Mouse (Mus musculus) c-Kit-negative CD71-positive TER-119-positive erythroid progenitor cells, embryonic 14.5 days (primary cell): ENCODE results near the gene Mta2.

Experiments used
- DNase-seq: peaks from one replicate; pipeline ENCODE4 v3.0.0-alpha.2; 2013; ENCODE audit warnings: low read depth, low spot score

Mta2 gene

GRCm38 (mm10) chr19:8929224-8930088 lies 12.2 kb upstream of the Mta2 start, which contains the start of the genes Rom1 and Eml3:
TSS of gene Rom1 (minus strand) at chr19:8929356.
TSS of gene Eml3 (plus strand) at chr19:8929552.
- DNase-seq, result peak; percentile 71

DNA sequence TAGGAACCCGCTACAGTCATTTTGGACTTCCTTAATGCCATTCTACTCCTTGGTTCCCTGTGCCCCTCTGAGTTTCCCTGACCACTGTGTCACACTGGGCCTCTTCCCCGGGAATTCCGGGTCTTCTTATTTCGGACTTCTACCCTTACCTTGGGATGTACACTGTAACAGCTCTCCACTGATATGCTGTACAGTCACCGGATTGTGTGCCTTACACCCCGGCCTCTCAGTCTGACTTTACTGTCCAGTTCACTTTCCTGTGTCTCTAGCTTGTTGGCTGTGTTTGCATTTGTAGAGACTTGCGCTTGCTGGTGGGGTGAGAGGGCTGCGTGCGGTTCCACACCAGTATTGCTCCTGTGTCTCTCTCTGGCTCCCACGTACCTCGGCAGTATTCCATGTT lies 11.6 kb upstream of the Mta2 start:
- no peak for DNase-seq

- DNase-seq, result no peak
These were observed 10.9 kb upstream of the Mta2 start for GRCm38 (mm10) chr19:8930771-8931170.

DNA sequence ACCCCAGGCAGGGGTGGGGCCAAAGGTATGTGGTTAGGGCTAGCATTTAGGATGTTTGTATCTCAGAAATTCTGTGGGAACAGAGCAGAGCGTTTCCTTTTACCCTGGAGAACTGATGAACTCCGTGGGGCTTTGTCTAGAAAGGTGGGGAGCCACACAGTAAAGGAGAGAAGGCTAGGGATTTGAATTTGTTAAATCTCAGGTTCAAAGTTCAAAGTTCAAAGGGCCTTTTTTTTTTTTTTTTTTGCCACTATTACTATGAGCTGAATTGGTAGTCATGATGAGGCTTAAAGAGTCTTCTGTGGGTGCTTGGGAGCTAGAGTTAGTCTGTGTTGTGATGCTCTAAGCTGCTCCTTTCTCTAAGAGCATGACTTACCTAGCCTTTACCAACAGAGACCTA lies 4.9 kb upstream of the Mta2 start:
- no peak for DNase-seq

DNA sequence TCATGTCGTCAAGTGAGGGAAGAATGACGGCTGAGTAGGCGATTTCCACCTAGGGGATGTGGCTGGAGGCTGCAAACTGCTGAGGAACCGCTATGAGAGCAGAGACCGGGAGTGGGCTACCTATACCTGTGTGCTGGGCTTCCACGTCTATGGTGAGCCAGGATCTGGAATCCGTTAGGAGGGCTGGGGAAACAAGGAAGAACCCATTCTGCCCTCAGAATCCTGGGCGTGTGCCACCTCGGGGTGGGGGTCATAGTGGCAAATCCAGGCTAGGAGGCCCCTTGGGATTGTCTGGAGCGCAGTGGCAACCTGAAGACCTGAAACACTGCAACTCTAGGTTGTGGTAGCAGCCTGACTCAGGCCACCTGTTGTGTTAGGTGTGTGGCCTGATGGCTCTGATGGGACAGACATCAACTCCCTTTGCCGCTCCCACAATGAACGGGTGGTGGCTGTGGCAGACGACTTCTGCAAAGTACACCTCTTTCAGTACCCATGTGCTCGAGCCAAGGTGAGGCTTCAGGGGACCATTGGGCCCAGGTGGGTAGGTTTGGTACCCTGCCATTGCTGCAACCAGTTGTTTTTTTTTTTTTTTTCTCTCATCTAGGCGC lies 1.0 kb upstream of the Mta2 start:
- no peak for DNase-seq

DNA sequence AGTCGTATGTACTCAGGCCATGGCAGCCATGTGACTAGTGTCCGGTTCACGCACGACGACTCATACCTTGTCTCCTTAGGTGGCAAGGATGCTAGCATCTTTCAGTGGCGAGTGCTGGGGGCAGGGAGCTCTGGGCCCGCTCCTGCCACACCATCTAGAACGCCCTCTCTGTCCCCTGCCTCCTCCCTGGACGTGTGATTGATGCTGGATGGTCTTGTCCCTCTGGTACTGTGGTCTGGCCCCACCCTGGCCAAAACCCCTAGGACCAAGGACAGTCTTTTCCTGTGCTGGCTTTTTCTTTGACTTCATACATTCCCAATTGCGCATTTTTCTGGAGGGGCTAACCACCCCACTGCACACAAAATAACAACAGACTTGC lies 550 bp upstream of the Mta2 start:
- no peak for DNase-seq

DNA sequence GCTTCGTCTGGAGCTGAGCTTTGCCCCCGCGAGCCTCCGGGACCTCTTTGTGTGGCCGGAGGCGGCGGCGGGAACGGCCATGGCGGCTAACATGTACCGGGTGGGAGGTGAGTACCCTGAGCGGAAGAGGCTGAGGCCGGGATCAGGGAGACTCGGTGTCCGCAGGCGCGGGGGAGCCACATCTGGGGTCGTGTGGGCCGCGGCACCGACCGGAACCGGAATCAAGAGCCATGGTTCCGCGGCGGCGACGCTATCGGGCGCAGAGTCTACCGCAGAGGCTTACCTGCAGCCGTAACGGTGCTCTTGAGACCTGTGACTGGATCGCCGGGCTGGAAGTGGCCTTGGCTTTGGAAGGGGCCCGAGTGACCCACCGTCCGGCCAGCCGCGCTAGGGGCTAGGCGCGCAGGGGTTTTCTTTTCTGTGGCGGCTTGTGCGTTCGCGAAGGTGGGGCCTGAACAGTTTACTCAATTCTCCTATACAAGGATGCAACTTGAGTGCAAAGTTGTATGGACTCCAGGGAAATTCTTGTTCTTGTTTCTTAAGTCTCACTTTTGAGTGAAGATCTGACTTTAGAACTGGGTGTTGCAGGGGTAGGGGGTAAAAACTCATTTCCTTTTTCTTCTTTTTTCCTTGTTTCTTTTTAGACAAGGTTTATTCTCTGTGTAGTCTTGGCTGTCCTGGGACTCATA lies 745 bp downstream of the Mta2 start:
- DNase-seq, result no peak

DNA sequence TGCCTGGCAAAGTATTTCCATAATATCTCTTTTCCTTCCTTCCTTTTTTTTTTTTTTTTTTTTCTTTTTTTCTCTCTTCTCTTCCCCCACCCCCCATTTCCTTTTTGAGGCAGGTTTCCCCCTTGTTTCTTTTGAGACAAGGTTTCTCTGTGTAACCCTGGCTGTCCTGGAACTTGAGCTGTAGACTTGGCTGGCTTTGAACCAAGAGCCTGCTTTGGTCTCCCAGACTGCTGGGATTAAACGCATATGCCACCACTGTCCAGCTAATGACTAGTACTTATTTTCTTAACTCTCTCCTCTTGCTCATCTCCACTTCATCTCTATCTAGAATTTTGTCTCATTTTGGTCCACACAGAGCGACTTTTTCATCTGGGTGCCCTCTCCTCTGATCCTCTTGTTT lies 1.4 kb downstream of the Mta2 start:
- DNase-seq, result no peak

- no peak for DNase-seq
These were observed 2.4 kb downstream of the Mta2 start for GRCm38 (mm10) chr19:8944062-8944461.

DNA sequence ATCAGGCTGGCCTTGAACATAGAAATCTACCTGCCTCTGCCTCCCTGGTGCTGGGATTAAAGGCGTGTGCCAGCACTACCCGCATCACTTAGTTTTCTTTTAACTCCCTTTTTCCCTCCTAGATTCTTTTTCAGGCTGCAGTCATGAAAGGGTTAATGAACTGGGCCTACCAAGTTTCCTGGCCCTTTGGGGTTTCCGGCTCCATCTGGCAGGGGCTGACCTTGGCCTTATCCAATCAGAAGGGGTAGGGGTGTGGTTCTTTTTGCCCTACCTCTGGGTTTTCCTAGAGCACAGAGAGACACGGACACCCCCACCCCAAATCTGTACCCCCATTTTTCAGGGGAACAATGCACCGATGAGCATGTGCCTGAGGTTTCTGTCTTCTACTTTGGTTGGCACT lies 3.1 kb downstream of the Mta2 start:
- no peak for DNase-seq

GRCm38 (mm10) chr19:8945251-8945650 lies 3.6 kb downstream of the Mta2 start:
- DNase-seq, result no peak

DNA sequence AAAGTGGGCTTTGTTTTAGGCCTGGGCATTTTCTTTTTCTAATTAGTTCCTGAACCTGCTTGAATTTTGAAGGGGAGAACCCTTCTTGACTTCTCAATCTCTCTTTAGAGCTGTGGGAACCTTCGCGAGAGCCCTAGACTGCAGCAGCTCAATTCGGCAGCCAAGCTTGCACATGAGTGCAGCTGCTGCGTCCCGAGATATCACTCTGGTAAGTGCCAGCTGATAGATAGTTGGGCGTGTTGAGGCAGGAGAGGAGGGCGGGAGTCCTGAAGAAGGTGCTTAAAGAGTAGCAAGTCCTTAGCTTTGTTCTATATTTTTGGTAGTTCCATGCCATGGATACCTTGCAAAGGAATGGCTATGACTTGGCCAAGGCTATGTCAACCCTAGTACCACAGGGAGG lies 5.3 kb downstream of the Mta2 start:
- DNase-seq, result no peak

DNA sequence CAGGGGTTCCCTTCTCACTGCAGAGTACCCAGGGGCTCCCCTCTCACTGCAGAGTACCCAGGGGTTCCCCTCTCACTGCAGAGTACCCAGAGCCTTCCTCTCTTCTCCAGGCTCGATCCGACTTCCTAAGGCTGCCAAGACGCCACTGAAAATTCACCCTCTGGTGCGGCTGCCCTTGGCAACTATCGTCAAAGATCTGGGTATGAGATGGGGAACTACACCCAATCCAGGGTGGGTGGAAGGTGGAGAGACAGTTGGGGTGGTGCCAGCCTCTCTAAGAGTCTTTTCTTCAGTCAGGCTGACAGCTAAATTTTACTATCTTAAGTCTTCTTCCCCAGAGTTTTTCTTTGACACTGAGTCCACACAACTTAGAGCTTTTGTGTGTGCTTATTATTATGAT lies 8.5 kb downstream of the Mta2 start:
- DNase-seq, result no peak

GRCm38 (mm10) chr19:8952241-8952640 lies 10.6 kb downstream of the Mta2 start:
- no peak for DNase-seq

DNA sequence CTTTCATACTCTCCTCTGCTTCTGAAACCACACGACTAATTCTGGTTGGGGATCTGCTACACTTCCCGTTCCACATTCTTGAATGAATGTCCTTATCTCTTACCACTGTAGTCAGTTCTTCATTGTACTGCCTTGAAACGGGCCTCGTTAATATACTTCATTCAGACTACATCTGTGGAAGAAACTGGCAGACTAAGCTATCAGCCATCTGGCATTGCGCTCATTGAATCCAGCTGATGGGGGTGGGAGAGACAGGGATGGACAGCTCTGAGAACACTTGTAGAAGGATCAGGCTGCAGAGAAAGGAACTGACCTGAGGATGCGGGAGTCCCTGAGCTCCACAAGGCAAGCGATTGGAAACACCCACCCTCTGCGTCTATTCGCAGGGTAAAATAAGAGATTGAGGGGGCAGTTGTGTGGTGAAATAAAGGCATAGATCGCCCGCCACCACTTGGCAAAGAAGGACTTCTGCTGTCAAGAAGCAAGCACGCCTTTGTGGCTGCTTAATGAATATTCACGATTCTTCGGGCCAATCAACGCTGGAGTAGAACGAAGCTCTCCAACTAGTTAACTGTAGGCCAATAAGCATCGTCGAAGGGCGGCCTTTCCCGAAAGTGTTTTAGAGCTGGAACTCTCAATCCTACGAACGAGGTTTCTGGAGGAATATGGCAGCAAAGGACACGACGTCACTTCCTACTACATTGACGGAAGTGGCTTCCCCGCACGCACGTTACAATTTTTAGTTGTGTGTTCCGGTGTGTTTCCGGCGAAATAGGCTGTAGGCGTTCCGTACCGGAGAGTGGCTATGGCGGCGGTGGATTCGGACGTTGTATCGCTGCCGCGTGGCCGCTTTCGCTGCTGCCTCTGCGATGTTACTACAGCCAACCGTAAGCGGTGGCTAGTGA lies 11.7 kb downstream of the Mta2 start, which contains the start of gene Tut1:
TSS of gene Tut1 (plus strand) at position 713 of the 905 bp plus-strand sequence.
- DNase-seq, result peak; percentile 83

- DNase-seq, result no peak
These were observed 12.5 kb downstream of the Mta2 start for GRCm38 (mm10) chr19:8954171-8954570.

DNA sequence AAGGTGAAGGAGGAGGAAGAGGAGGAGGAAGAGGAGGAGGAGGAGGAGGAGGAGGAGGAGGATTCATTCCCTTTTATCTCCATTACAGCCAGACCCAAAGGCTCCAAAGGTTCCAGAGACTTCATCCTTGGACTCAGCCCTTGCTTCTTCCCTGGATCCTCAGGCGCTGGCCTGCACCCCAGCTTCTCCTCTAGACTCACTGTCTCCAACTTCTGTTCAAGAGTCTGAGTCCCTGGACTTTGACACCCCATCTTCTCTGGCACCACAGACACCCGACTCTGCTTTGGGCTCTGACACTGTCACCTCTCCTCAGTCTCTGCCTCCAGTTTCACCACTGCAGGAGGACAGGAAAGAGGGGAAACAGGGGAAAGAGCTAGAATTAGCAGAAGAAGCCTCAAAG lies 20.6 kb downstream of the Mta2 start:
- no peak for DNase-seq

- no peak for DNase-seq
These were observed 23.4 kb downstream of the Mta2 start for GRCm38 (mm10) chr19:8965075-8965474.

GRCm38 (mm10) chr19:8965771-8966170 lies 24.1 kb downstream of the Mta2 start:
- no peak for DNase-seq

DNA sequence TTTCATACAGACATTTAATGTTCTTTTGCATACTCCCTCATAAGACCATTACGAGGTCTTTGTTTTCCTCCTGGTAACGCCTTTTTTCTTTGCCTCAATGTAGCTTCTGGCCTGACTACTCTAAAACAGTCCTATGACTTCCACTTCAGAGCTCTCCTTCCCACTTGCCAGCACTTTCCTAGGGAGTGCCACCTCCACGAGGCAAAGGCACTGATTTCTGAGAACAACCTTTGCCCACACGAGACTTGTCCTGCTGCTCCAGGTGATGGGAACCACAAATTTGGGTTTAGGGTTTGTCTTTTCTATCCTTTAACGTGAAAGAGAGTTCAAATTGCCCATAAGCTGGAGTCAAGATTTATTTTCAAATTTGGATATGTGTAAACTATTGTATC lies 24.5 kb downstream of the Mta2 start:
- no peak for DNase-seq

GRCm38 (mm10) chr19:8966590-8967372 lies 25.1 kb downstream of the Mta2 start, which contains the start of gene Eef1g:
TSS of gene Eef1g (plus strand) at chr19:8967041.
- DNase-seq, result peak; percentile 98
